Mouse (Mus musculus) Muller cell, postnatal 12 days (primary cell): ENCODE measurements at regions not wholly inside any gene's neighbourhood (a gene's known extent, or its start where the extent isn't known, plus 50 kb on each side); places are given as distances from the start of the nearest gene placed in this dataset.

Experiments used
- DNase-seq: peaks from one replicate; pipeline ENCODE4 v3.0.0-alpha.2; 2015; ENCODE audit errors: inconsistent ontology term

DNA sequence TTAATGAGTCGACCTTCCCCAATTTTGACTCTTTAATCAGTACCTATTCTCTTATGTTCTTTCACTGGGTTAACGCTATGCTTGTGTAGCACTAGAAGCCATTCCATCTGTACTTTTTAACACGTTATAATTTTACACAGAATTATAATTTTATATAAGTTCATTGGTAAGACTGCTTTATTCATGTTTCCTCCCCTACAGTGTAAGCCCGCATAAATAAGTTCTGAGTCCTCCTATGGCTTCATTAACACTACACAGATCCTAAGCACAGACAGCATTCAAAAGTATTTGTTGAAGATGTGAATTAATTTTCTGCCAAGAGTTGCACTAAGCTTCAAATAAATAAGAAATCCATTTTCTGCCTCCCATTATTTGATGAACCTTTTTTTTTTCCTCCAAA, 176.1 kb upstream of the Usp25 start:
- DNase-seq: no peak

DNA sequence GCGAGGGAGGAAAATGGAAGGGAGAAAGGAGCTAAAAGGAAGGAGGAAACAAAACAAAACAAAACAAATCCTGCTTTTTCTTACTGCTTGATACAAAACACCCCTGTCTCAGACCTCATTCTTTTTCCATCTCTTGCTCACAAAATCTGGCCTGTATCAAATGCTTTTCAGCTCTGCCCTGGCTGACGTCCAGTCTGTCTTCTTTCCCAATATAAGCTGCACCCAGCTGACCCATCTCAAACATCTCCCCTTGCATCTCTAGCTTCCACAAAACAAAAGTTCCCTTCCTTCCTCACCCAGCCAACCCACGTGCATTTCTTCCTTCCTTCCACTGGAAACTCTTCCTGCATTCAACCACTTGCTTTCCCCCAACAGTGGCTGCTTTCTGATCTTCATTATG, 183.1 kb upstream of the Usp25 start:
- DNase-seq: no peak

DNA sequence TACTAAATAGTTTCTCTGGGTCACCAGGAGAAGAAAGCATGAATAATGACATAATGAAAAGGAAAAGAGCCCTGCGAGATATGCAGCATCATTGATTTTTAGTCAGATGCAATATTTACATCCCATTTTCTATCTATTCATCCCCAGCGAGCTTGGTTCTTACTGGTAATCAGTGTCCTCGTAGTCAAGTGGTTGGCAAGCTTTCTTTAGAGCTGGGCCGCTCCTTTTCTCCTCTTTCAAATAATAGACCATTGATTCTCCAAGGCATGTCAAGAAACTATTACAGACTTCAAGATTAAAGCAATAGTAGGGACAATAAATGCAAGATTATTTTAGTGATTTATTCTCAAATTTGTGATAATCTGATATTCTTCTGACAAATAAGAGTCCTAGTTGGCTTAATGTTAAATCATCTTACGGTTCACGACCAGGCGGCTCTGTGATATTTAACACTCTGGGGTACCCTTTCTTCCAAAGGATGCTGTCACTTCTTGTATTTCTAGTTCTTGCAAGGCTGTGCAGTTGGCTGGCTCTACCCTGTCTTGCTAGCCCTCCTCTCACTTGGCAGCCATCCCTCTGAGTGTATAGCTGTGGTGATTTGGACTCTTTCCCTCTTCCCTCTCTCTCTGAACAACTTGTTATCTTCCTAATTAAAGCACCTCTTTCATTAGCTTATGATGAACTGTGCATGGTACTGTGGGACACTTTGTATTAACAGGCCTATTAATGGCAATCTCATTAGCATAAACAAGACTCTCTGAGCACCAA, 185.6 kb upstream of the Usp25 start:
- no peak for DNase-seq

DNA sequence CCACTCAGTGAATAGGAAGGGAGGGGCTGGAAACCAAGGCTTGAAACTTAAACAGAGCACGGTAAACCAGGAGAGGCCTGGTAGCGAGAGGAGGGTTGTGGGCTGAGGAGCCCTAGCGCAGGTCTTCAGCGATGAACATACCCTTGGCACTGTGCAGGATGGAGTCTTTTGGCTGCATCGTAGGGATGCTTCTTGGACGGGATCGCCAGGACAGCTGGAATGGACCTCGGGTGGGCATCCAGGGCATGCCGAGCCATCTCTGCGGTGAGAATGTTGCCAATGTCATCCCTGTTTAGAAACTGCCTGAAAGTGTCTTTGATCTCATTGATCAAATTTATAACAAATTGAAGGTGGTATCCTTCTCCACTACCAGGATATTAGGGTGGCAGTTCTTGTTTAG, 192.2 kb upstream of the Usp25 start:
- DNase-seq: no peak

DNA sequence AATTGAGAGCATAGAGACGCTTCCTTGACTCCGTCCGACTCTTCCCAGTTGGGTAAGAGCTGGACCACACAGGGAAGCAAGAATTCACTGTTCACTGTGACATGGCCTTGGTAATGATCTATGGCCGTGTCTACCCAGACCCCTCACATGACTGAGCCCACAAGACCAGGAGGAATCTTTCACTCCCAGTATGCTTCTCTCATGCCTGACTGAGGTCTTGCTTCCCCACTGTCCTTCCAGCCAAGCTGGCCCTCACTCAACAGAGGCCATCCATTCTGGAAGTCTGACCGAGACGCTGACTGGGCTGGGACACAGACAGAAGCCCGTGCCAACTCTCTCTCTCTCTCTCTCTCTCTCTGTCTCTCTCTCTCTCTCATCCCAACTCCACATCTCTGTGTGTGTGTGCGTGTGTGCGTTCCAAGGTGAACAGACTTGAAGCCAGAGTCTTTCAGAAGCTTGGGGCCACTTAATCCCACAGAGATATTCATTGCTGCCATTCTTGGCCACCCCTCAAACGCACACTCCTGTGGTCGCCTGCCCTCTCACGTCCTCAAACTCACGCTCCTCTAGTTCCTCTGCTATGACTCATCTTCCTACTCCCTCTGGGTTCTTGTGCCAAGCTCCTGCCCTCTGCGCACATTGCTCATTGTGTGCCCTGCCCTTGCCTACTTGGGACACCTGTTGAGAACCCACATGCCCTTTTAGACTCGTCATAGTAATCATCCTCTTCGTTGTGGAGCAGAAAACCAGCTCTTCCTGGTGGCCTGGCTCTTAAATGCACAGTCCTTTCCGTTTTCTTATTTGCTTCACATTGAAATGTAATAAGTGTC, 197.2 kb upstream of the Usp25 start:
- DNase-seq: peak; percentile 77

DNA sequence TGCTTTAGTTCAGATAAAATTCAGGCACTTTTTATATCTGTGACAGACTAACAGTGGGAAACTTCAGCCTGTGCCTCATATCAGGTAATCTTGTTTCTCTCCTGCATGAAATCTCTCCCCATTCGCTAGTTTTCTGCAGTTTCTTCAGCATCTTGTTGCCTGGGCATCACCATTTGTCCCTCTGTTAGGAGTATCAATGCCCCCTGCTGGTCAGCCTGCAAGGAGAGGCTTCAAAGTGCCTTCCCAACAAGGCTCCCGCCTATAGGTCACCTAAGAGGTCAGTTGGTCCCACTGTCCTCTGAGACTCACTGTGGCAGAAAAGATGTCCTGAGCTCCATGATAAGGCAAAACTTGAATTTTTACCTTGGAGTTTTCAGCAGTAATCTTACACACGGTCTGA, 209.8 kb upstream of the Usp25 start:
- DNase-seq: peak; percentile 9

DNA sequence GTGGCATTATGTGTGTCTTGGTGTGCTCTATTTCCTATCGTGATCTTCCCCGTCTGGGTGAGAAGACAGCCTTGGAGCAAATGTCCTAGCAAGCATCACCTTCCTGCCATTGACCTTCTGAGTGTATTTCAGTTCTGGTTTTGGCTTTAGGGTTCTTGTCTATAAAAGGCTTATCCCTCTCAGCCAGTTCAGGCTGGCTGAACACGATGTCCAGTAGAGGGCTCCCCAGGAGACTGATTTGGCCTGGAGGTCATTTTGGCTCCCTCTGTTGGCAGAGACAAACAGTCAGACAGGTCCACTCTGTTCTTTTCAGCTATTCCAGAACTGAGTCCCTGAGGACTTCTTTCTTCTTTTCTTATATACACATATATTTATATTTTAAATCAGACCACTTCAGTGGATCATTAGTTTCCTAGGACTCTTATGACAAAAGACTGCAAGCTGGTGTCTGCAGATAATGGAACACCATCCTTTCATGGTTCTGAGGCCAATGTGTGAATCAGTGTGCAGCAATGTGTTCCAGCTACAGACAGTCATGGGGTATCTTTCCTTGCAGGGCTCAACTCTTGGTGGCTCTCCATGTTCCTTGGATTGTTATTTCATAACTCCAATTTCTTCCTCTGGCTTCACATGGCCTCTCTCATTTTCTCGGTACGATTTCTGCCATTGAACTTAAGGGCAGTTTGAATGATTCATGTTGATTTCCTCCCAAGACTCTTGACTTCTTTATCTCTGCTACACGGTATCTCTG, 226.9 kb upstream of the Usp25 start:
- peak; percentile 46 for DNase-seq

DNA sequence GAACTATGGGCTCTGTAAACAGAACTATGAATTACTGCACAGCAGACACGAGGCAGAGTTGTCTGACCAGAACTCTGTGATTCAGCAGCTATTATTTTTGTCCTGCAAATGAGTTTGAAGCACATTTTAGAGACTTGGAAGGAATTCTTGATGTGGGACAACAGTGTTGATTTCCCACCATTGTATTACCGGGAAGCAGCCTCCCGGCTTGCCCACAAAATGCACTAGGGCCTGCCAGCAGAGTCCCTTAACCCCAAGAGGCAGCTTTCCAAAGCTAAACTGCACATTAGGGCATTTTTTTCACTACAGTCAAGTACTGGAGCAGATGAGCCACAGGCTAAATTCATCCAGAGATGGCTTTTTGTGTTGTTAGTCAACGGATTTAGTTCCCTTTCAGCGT, 230.8 kb upstream of the Usp25 start:
- peak; percentile 78 for DNase-seq

DNA sequence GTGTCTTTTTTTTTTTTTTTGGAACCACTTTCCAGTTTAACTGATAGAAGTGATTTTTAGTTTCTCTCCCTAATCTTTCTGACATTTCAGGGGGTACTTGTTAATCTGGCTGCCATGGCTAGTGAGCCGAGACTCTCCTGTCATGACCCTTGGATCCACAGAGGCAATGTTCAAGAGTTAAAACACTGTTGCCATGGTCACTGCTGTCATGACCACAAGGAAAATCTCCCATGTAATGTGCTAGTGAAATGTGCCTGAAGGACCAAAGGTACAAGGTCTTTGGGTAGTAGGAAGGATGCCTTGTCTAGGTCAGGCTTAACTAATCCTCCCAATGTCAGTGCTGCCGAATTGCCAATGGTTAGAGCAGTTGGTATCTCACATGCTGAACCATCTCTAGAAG, 237.7 kb upstream of the Usp25 start:
- DNase-seq: no peak

DNA sequence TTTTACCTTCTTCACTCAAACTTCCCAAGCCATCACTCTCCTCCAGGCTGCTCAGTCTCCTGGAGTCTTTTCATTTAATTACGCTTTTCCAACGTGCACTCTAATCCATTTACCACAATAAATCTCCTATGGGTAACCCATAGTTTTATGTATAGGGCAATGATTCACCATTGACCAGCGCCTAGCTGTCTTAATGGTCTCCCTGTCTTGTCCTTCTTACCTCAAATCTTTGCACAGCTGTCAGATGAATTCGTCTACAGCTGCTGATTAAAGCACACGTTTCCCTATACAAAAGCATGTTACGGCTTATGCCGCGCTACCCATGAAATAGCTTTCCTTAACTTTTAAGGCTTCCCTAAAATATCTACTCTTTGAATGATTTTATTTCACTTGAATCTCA, 239.5 kb upstream of the Usp25 start:
- no peak for DNase-seq

DNA sequence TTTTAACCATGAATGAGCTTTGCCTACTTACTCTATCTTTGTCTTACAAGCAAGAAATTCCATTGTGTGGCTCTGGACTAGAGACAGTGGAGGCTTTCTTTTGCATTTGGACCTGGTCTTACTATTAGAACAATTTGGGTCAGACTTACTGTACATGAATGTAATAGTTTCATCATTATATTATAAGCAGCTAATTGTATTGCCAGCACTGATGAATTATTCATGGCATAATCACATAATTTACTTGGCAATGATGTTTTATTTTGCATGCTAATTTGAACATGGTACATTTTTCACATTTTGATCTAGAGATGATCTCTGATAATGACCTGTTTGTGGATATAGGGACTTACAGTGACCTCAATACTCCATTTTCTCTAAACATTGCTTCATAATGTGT, 240.0 kb upstream of the Usp25 start:
- peak; percentile 61 for DNase-seq

DNA sequence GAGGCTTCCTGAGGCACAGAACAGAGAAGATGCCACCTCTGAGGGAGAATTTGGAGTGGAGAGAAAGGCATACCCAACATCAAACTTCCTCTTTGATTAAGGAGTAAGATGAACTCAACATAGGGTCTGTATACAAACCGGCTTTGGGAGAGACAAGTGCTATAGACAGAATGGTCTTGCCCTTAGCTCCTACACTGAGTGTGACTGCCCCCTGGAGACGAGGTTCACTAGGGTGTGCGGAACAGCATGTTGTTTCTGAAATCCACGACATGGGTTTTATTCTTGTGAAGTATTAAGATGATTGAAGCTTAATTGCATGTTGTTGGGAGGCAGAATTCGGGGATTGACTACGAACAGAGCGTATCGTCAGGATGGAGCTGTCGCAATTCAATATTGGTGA, 244.9 kb upstream of the Usp25 start:
- no peak for DNase-seq

DNA sequence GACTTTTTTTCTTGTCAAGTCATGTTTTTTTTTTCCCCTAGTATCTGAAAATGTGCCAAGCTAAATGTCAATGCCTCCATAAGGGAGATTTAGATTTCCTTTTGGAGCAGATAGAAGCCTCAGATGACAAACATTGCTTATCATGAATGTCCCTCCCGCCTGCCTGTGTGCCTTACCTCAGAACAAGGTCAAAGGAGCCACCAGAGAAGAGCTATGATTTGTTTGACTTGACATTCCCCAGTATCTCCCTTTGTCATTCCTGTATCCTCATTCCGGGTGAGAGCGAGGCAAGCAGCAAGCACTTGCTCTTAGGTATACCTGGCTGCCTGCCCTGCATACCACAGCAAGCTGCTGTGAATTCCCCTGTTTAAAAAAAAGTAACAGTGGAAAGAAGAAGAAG, 246.9 kb upstream of the Usp25 start:
- DNase-seq: no peak

DNA sequence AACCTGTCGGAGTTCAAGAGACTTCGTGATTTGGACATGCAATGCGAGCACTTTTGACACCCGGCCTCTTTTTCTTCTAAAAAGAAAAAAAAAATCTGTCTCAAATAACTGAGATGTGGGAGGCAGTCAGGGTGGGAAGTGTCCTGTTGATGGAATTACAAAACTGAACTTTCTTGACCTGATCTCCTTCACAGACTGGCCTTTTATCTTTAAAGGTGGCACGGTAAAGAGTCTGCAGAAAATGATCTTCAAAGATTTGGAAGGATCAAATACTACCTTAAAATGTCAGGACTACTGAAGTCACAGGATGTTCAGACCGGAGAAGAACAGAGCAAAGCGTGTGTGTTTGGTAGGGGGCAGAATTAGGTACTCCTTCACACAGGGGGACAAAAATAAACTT, 248.0 kb upstream of the Usp25 start:
- no peak for DNase-seq

DNA sequence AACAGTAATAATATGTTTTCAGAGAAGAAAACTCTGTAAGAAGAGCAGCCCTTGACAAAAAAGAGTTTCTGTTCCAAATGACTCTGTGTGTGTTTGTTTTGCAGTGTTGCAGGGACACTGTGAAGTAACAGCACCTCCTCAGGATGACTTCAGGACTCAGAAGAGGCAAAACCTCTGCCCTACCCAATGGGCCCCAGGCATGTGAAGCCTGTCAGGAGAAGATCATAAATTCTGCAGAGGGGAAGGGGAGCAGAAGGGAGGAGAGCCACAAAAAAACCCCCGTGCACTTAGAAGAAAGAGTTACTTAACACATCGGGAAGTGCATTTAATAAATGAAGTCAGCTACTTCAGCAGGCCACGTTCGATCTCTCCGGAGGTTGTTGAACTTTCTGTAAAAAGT, 248.5 kb upstream of the Usp25 start:
- DNase-seq: no peak

DNA sequence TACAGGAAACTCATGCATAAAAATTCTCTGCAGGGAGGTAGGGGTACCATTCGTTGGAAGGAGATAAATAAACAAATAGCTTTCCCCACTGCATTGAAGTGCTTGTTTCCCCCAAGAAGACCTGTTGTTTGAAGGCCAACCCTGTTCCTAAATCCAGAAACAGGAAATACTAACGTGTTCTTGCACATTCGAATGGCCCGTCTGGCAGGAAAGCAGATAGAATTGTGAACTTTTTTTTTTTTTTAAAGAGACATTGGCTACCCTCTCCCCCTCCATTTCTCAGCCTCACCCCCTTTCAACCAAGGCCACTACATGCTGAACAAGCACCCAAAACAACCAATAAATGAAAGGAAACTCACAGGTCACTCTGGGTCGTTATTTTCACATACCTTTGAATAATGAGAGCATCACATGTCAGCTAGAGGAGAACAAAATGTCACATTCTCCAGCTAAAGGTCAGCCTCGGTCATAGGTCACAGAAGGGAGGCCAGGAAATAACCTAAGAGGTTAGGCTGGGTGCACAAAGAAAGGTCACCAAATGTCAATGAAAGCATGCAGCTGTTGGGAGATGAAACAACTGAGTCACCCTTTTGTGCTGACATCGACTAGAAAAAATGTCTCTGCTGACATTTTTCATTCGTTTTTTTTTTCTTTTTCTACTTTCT, 250.8 kb upstream of the Usp25 start:
- peak; percentile 28 for DNase-seq

DNA sequence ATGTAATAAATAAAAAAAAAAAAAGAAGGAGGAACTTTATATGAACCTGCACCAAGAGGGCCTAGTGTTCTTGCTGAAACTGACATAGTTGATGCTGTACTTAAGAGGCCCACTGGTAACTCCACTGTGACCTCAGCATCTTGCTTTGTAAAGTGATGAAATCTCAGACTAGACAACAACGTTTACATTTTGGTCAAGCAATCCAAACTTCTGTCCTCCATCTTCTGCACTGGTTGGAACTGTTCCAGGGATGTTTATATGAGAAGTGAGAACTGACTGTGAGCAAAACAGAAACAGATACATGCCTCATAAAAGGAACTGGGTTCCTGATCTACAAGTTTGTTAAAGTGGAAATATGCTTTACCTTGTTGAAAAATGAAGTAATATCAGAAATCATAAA, 251.7 kb upstream of the Usp25 start:
- no peak for DNase-seq

DNA sequence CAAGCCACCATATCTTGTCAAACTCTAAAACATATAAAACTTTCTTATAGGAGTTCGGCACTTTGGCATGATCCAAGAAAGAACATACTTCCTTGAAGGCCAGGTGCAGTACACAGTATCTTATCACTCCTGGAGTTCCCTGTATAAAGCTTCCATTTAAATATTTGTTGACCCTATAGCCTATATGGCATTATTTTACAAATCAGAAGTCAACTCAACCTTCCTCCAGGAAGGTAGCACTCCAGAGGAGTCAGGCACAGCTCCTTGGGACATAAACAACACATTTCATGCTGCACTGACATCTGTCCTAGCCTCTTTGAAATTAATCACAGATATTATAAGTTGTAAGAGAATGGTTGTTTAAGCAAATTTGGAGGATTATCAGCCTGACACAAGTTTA, 252.5 kb upstream of the Usp25 start:
- no peak for DNase-seq

DNA sequence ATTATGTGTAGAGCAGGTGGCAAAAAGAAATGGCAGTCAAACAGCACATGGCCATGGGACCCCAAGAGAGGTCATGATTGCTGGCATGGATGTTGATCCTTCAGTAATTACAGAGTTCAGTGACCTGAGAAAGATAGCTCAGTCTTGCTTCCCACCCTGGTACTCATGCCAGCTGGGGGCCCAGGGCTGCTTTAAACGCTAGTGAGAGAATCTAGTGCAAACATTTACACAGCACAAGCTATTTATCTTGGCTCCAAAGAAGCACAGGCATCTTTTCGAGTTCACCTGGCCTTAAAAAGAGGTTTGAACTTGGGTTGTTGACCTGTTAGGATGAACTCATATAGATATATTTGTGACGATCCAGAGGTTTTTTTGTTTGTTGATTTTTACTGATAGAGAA, 258.6 kb upstream of the Usp25 start:
- no peak for DNase-seq

DNA sequence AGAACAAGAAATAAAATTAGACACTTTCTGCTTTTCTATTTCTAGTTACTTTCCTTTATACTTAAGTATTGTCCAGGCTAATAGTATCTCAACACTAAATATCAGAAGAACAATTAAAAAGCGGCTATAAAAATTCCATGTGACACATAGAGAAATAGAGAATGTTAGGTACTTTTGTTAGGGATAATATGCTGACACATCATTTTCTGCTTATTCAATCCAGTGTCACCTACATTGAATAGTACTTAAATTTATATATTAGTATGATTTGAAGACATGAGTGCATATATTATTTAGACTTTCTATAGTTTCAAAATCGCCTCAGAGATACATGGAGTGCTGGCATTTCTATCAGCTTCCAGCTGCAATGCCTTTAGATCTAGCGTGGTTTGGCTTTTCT, 267.1 kb upstream of the Usp25 start:
- DNase-seq: no peak

DNA sequence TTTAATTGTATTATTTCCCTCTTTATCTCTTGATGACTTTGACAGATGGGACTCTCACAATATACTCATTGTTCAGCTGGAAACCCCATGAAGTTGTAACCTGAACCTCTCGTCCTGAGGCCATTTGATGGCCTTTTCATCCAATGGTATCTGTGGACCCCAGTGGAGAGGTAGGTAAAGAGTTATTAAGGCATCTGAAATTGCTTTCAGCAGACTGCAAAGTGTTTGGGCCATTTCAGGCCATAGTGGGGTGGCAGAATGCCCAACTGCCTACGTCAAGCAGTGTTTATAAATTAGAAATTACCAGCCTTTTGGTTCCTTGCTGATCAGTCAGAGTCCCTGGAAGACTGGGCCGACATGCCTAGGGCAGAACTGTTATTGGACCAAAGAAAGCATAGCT, 272.4 kb upstream of the Usp25 start:
- DNase-seq: peak; percentile 54

DNA sequence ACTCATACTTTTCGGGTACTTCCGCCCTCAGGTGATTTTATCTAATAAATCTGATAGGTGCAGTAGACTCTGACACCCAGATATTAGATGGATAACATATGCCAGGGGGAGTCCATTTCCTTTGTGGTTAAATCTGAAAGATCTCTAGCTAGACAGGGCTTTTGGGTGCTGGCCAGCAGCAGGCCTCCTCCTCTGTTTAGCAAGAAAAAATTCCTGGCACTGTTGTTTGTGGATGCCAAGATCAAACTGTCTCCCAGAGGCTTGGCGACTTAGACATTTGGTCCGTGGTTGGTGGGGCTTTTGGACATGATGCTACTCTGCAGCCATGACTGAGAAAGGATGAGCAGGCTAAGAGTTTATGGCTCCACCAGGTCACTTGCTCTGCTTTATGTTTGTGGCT, 287.5 kb upstream of the Usp25 start:
- peak; percentile 60 for DNase-seq
